Mouse (Mus musculus): ENCODE measurements around the gene Cd274.

The Cd274 gene

GRCm38 (mm10) chr19:29366969-29367622 is at the start of gene Cd274, which contains the start of gene Plgrkt:
Gene Cd274, plus strand, starts transcription at chr19:29367455.
Gene Plgrkt, minus strand, starts transcription at chr19:29367390.
- DNase-seq (ENCODE audit: low spot score), result peak; percentile 74

DNA sequence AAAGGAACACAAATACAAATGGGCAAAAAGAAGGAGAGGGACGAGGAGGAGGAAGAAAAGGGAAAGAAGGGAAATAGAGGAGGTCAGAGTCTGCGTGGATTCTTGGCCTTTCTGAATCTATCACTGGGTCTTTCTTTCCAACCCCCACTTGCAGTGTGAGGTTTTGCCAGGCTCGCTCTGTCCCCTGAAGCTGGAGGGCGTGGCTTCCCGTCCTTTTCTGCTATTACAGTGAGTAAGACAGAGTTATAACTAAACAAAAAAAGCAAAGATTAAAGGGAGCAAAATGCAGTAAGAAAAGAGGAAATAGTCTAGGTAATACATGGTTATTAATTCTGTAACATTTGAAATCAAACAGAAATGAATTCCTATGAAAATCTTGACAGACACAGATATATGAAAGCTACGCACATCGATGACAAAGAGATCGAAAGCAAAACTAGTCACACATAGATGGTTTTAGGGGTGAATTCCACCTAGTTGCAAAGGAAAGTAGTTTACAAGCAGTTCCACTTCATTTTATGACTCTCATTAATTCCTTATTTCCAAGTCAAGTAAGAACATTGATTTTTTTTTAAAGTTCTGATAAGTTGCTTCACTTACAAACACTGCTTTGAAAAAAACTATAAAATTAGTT is 43.7 kb upstream of the Cd274 start:
- no peak for DNase-seq (ENCODE audit: low spot score)

GRCm38 (mm10) chr19:29325053-29325851 is 42.0 kb upstream of the Cd274 start, which contains the start of gene Insl6:
Gene Insl6, minus strand, starts transcription at chr19:29325356.
- peak; percentile 74 for DNase-seq (ENCODE audit: low spot score)

DNA sequence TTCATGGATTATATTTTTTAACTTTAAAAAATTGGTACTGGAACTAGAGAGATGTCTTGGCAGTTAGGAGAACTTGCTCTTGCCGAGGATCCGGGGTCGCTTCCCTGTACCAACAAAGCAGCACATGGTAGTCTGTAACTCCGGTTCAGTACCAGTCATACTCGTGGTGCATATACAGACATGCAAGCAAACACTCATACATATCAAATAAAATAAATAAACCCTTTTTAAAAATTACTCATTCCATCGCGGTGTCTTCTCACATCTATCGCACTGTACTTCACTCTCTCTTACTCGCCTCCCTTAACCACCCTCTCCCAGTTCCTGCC is 41.4 kb upstream of the Cd274 start:
- DNase-seq (ENCODE audit: low spot score), result no peak

DNA sequence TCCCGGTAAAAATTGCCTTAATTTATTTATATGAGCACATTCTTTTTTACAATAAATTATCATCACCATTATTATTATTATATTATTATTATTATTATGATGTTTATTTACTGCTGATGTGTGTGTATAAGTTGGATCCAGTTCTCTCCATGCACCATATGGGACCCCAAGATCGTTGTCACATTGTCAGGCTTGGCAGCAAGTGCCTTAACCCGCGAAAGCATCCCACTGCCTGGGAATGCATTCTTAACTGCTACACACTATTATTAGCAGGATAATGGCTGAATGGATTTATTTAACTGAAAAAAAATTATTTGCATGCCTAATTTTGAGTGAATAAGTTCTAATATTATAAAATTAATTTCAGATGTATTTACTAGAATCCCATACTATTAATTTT is 40.9 kb upstream of the Cd274 start:
- no peak for DNase-seq (ENCODE audit: low spot score)

DNA sequence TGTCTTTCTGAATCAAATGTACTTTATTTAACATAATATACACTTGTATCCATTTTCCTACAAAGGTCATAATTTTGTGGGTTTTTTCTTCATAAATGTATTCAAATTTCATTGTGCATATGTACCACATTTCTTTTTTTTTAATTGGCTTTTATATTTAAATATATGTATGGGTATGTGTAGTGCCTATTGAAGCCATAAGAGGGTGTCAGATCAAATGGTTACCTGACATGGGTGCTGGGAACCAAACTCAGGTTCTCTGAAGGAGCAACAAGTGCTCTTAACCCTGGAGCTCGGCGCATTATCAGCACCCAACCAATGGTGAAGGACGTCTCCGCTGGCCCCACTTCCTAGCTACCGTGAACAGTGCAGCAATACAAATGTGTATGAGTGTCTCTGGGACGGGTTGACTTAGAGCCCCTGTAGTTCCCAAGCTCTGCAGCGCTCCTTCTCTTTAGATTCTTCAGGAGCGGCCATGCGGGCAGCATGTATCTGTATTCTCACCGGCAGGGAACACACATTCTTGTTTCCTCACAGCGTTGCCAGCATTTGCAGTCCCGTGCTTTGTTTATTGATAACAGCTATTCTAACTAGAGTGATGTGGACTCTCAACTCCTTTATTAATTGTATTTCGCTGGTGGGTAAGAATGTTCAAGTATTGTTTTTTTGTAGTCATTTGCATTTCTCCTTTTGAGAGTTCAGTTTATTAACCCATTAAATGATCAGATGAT is 40.3 kb upstream of the Cd274 start:
- no peak for DNase-seq (ENCODE audit: low spot score)

DNA sequence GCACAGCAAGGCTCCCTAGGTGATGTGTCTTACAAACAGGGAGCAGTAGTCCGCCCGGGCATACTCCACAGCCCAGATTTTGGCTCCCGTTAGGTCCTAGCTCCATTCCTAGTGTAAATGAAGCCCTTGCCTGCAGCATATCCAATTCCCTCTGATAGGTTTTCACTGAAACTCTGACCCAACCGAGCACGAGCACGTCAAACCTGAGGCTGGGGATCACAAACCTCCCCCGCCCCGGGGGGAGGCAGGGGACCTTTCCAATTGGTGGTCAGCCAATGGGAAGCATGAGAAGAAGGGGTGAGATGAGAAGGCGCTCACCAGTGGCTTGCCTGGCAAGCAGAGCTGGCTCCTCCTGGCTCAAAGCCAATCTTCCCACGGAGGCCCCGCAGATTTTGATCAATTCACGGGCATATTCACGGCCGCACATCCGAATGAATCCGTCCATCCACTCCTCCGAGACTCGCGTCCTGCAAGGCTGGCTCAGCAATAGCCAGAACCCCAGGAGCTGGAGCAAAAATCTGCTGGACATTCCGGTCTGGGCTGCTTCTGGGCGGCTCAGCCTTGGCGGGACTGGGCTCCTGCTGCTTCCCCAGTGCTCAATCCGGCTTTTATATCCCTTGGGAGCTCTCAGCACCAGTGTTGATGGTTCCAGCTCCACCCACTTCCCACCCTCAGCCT is 33.0 kb upstream of the Cd274 start, which contains the start of gene Rln1:
Gene Rln1 (minus strand): TSS at position 603 of the 678 bp plus-strand sequence.
- DNase-seq (ENCODE audit: low spot score), result peak; percentile 31

GRCm38 (mm10) chr19:29336624-29337023 is 30.6 kb upstream of the Cd274 start:
- DNase-seq (ENCODE audit: low spot score), result no peak

GRCm38 (mm10) chr19:29341029-29341428 is 26.2 kb upstream of the Cd274 start:
- DNase-seq (ENCODE audit: low spot score), result no peak

- DNase-seq (ENCODE audit: low spot score), result no peak
These were observed 25.0 kb upstream of the Cd274 start for GRCm38 (mm10) chr19:29342281-29342680.

DNA sequence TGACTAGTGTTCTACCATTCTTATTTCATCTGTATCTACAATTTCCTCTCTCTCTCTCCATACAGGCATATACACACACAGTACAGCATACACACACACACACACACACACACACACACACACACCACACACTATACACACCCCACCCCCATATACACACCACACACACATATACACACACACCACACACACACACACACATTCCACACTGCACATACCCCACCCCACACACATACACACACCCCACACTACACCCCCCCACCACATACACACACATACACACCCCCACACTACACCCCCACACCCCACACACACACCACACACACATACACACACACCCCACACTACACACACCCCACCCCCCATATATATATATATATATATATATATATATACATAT is 22.4 kb upstream of the Cd274 start:
- no peak for DNase-seq (ENCODE audit: low spot score)

- DNase-seq (ENCODE audit: low spot score), result no peak
These were observed 21.6 kb upstream of the Cd274 start for GRCm38 (mm10) chr19:29345636-29346035.

DNA sequence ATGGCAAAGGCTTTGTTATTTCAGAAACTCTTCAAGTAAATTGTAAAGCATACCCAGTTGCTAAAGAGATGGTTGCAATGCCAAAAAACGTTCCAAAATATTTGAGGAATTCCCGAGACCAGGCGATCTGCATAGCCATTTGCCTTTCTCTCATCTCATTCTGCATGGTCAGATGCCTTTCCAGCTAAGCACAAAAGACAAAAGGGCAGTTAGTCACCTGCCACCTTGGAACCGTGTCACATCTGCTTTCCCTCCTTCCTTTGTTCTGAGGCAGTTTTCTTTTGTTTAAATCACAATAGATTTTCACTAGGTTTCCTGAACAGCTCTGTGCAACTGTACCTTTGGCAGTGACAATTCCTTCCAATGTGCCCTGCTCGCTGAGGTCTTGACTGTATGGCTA is 16.3 kb upstream of the Cd274 start:
- DNase-seq (ENCODE audit: low spot score), result no peak

DNA sequence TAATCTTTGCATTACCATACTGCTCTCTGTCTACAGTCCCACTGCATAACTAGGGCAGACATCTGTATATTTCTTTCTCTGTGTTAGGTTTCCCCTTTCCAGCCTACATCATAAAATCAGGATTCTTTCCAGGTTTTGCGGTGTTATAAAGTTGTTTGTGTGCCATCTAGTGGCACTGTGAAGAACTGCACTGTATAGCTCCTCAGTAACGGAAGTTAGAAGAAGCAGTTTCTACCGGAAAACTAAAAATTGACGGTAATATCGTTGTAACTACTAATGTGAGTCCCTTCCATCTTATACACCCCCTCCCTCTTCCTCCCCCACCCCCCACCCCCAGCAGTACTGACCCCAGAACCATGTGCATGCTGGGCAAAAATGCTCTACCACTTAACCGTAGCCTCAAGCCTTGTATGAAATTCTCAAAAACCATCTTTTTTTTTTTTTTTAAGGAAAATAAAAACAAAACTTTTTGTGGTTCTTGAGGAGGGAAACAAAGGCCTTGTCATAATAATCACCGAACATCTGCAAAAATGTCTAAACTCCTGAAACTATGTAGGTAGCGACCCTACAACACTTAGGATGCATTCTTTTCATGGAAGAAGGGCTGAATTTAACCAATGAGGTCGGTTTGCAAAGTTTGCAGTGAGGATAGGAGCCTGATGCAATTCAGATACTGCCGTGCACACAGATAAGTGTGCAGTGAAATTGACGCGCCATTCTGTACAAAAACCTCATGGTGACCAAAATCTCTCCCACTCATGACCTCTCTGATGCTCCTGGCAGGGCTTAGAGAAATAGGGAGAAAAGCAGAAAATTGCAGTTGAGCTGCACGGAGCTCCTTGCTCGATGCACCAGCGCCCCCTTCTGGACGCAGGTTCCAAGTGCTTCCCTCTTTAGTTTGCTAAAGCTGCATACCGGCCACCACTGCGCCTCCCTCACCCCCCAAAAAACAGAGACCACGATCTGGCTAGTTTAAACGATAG is 12.1 kb upstream of the Cd274 start:
- DNase-seq (ENCODE audit: low spot score), result peak; percentile 85

DNA sequence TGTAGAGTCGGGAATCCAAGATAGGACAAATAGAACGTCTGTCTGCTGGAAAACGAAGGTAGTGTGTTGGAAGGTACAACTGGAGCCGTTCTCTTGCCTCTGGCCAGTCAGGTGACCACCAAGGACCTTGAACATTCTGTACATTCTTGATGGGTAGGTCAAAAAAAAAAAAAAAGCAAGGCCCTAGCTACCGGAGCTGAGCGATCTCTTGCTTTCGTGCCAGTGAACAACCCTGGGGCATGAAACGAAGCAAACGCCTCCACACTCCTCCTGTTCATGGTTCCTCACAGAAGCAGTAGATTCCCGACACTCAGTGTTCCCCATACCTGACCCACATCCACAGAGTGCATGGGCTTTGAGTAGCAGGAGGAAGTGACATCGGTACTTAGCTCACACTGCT is 11.0 kb upstream of the Cd274 start:
- DNase-seq (ENCODE audit: low spot score), result no peak

GRCm38 (mm10) chr19:29360251-29360650 is 7.0 kb upstream of the Cd274 start:
- DNase-seq (ENCODE audit: low spot score), result no peak

GRCm38 (mm10) chr19:29361468-29362130 is 5.7 kb upstream of the Cd274 start:
- DNase-seq (ENCODE audit: low spot score), result peak; percentile 86

GRCm38 (mm10) chr19:29362173-29362930 is 4.9 kb upstream of the Cd274 start:
- no peak for DNase-seq (ENCODE audit: low spot score)

- DNase-seq (ENCODE audit: low spot score), result no peak
These were observed 3.7 kb upstream of the Cd274 start for GRCm38 (mm10) chr19:29363557-29363956.

Data from ovary, postnatal 36 days (tissue).